Mouse (Mus musculus): ENCODE results near the gene Rell1. TPM values are rescaled to one million over a fixed set of nuclear protein-coding genes. Genes with fewer than 3 reads are reported as not detected.

Rell1 gene
- polyA plus RNA-seq, 1 experiment from 2014 or later: 9.1 TPM

DNA sequence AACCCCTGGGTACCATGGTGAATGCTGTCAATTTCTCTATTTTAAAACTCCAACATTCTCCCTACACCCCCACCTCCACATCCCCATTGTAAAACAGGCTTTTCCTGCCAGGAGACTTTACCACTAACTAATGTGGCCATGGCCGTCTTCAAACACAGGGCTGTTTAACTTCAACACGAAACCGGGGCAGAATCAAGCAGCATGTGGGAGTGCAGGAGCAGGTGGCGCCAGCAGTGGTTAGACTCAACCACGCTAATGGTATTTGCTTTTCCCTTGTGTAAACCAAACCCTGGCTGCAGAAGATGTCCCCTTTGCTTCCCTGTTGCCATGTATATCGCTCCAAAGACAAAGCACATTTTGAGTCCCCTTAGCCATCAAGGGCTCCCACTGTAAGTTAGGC lies 76.8 kb downstream of the Rell1 start:
- H3K9me3 ChIP-seq (replicated peaks; ENCODE audit: control insufficient read depth, low read length): no peaks in the 10 kb centered on the region
- ATAC-seq (ENCODE audit: low read depth): peak; percentile 74

GRCm38 (mm10) chr5:63891241-63891640 lies 77.5 kb downstream of the Rell1 start:
- peak overlapping the region; percentile 28 for H3K27ac ChIP-seq (ENCODE audit: low read length)
- WGBS (ENCODE audit: insufficient replicate concordance): 77% methylated on average over 4 of the region's 4 CpGs

More for the DNA sequence above, 76.8 kb downstream of the Rell1 start:
- no peak overlapping the region for H3K4me3 ChIP-seq (ENCODE audit: low read depth, low read length)
- WGBS (ENCODE audit: insufficient replicate concordance): 64% methylated on average over 6 of the region's 6 CpGs
- no peaks in the 10 kb centered on the region for H3K36me3 ChIP-seq (ENCODE audit: control insufficient read depth, insufficient read depth)
- H3K27ac ChIP-seq (ENCODE audit: low read length): peak overlapping the region; percentile 28
- H3K4me1 ChIP-seq (ENCODE audit: control insufficient read depth, low read depth, low read length): peaks cover 3% of the 10 kb centered on the region
- no peaks in the 10 kb centered on the region for H3K27me3 ChIP-seq (ENCODE audit: control insufficient read depth, insufficient read depth, low read depth, low read length)
- H3K9ac ChIP-seq (ENCODE audit: low read depth, low read length): no peak overlapping the region
- H3K4me2 ChIP-seq (ENCODE audit: low read depth, low read length): no peak overlapping the region

DNA sequence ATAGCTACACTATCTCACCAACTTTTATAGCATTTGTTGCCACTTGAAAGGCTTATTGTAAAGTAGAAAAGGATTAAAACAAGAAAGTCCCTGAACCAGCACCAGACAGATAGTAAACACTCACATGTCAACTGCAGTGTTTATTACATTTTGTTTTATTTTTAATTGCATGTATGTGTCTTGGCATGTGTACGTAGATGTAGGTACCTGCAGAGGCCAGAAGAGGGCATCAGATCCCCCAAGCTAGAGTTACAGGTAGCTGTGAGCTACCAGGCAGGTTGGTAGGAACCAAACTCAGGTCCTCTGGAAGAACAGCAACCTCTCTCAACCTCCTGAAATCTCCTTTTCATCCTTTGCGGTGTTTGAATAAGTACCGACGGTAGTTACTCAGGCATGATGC lies 81.6 kb downstream of the Rell1 start:
- 90% methylated on average over 4 of the region's 4 CpGs for whole genome bisulfite sequencing (ENCODE audit: insufficient replicate concordance)
- Histone ChIP-seq H3K9ac (ENCODE audit: low read depth, low read length) (no peak overlapping the region), H3K4me2 (ENCODE audit: low read depth, low read length) (no peak overlapping the region), H3K4me3 (ENCODE audit: low read depth, low read length) (no peak overlapping the region), H3K36me3 (ENCODE audit: control insufficient read depth, insufficient read depth) (no peaks in the 10 kb centered on the region), H3K27me3 (ENCODE audit: control insufficient read depth, insufficient read depth, low read depth, low read length) (no peaks in the 10 kb centered on the region), H3K4me1 (ENCODE audit: control insufficient read depth, low read depth, low read length) (peaks cover under 1% of the 10 kb centered on the region), H3K9me3 (replicated peaks; ENCODE audit: control insufficient read depth, low read length) (no peaks in the 10 kb centered on the region), H3K27ac (ENCODE audit: low read length) (no peak overlapping the region)
- no peak for ATAC-seq (ENCODE audit: low read depth)

More at GRCm38 (mm10) chr5:63891241-63891640, 77.5 kb downstream of the Rell1 start:
- Histone ChIP-seq H3K36me3 (ENCODE audit: control insufficient read depth, insufficient read depth) (no peaks in the 10 kb centered on the region), H3K4me3 (ENCODE audit: low read depth, low read length) (no peak overlapping the region), H3K9ac (ENCODE audit: low read depth, low read length) (no peak overlapping the region), H3K4me1 (ENCODE audit: control insufficient read depth, low read depth, low read length) (peaks cover 3% of the 10 kb centered on the region), H3K27me3 (ENCODE audit: control insufficient read depth, insufficient read depth, low read depth, low read length) (no peaks in the 10 kb centered on the region), H3K9me3 (replicated peaks; ENCODE audit: control insufficient read depth, low read length) (no peaks in the 10 kb centered on the region), H3K4me2 (ENCODE audit: low read depth, low read length) (no peak overlapping the region)
- no peak for ATAC-seq (ENCODE audit: low read depth)

DNA sequence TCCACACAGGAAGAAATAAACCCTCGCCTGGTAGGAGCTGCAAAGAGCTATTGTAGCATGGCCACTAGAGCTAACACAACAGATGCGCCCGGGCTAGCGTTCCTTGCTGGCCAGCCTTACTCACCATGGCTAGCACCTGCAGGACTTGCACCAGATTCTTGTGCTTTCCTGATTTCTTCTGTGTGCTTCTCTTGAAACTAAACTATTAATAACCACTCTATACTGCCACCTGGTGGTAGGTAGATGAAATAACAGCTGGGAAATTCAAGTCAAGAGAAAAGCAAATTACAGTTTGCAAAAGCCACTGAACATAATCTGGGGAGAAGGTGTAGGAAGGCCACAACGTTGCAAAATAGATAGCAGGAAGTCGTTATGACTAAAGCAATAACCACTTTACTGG lies 82.0 kb downstream of the Rell1 start:
- Histone ChIP-seq H3K4me1 (ENCODE audit: control insufficient read depth, low read depth, low read length) (no peaks in the 10 kb centered on the region; the same call in 1 of the 2 replicates), H3K4me3 (ENCODE audit: low read depth, low read length) (no peak overlapping the region), H3K36me3 (ENCODE audit: control insufficient read depth, insufficient read depth) (no peaks in the 10 kb centered on the region), H3K9me3 (replicated peaks; ENCODE audit: control insufficient read depth, low read length) (no peaks in the 10 kb centered on the region), H3K27ac (ENCODE audit: low read length) (no peak overlapping the region), H3K9ac (ENCODE audit: low read depth, low read length) (no peak overlapping the region), H3K4me2 (ENCODE audit: low read depth, low read length) (no peak overlapping the region), H3K27me3 (ENCODE audit: control insufficient read depth, insufficient read depth, low read depth, low read length) (no peaks in the 10 kb centered on the region)
- 24% methylated on average over 6 of the region's 6 CpGs for WGBS (ENCODE audit: insufficient replicate concordance)
- ATAC-seq (ENCODE audit: low read depth): no peak

GRCm38 (mm10) chr5:63886292-63886691 lies 82.4 kb downstream of the Rell1 start:
- no peak for ATAC-seq (ENCODE audit: low read depth)
- H3K9ac ChIP-seq (ENCODE audit: low read depth, low read length): no peak overlapping the region
- H3K36me3 ChIP-seq (ENCODE audit: control insufficient read depth, insufficient read depth): no peaks in the 10 kb centered on the region
- H3K9me3 ChIP-seq (replicated peaks; ENCODE audit: control insufficient read depth, low read length): no peaks in the 10 kb centered on the region
- 69% methylated on average over 5 of the region's 5 CpGs for WGBS (ENCODE audit: insufficient replicate concordance)
- H3K4me2 ChIP-seq (ENCODE audit: low read depth, low read length): no peak overlapping the region
- H3K4me1 ChIP-seq (ENCODE audit: control insufficient read depth, low read depth, low read length): no peaks in the 10 kb centered on the region; the same call in 1 of the 2 replicates
- no peak overlapping the region for H3K4me3 ChIP-seq (ENCODE audit: low read depth, low read length)
- H3K27ac ChIP-seq (ENCODE audit: low read length): no peak overlapping the region
- no peaks in the 10 kb centered on the region for H3K27me3 ChIP-seq (ENCODE audit: control insufficient read depth, insufficient read depth, low read depth, low read length)

DNA sequence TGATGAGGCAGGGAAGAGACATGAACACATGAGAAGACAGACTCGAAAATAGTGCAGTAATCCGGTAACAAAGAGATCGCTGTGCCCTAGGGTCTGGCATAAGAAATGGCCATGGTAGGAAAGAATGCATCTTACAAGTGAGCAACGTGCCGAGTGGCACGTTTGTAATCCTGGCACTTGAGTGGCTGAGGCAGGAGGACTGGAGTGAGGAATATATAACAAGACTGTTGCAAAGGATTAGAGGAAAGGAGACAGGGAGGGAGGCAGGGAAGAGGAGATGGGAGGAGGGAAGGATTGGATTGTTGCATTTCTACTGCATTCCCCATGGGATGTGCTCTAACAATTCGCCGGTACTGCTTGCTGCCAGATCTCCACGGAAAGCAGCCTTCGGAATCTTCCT lies 89.7 kb downstream of the Rell1 start:
- Histone ChIP-seq H3K4me1 (ENCODE audit: control insufficient read depth, low read depth, low read length) (no peaks in the 10 kb centered on the region; the same call in 1 of the 2 replicates), H3K4me2 (ENCODE audit: low read depth, low read length) (no peak overlapping the region), H3K9ac (ENCODE audit: low read depth, low read length) (no peak overlapping the region), H3K4me3 (ENCODE audit: low read depth, low read length) (no peak overlapping the region), H3K36me3 (ENCODE audit: control insufficient read depth, insufficient read depth) (no peaks in the 10 kb centered on the region), H3K27me3 (ENCODE audit: control insufficient read depth, insufficient read depth, low read depth, low read length) (no peaks in the 10 kb centered on the region), H3K27ac (ENCODE audit: low read length) (no peak overlapping the region), H3K9me3 (replicated peaks; ENCODE audit: control insufficient read depth, low read length) (no peaks in the 10 kb centered on the region)
- WGBS (ENCODE audit: insufficient replicate concordance): 78% methylated on average over 10 of the region's 10 CpGs
- ATAC-seq (ENCODE audit: low read depth): no peak

DNA sequence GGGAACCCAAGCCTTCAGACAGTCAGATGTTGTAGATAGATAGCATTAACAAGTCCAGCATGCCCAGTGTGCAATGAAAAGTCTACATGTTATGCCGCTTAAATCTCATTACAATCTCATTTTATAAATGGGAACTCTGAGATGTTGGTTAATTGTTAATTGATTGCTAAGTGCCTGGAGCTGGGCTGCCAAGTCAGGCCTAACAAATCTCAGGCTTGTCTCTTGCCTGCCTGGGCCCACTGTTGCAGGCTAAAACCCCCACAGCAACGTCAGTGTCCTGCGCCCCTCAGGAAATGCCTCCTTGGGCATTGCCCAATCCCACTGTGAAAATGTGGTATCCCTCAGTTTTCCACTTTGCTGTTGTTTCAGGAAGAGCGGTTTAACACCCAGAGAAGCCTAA lies 92.6 kb downstream of the Rell1 start:
- Histone ChIP-seq H3K4me1 (ENCODE audit: control insufficient read depth, low read depth, low read length) (no peaks in the 10 kb centered on the region; the same call in 1 of the 2 replicates), H3K9ac (ENCODE audit: low read depth, low read length) (no peak overlapping the region), H3K27me3 (ENCODE audit: control insufficient read depth, insufficient read depth, low read depth, low read length) (no peaks in the 10 kb centered on the region), H3K4me3 (ENCODE audit: low read depth, low read length) (no peak overlapping the region), H3K27ac (ENCODE audit: low read length) (no peak overlapping the region), H3K9me3 (replicated peaks; ENCODE audit: control insufficient read depth, low read length) (no peaks in the 10 kb centered on the region), H3K4me2 (ENCODE audit: low read depth, low read length) (no peak overlapping the region), H3K36me3 (ENCODE audit: control insufficient read depth, insufficient read depth) (no peaks in the 10 kb centered on the region)
- 70% methylated on average over 4 of the region's 4 CpGs for WGBS (ENCODE audit: insufficient replicate concordance)
- no peak for ATAC-seq (ENCODE audit: low read depth)

GRCm38 (mm10) chr5:63874880-63875279 lies 93.8 kb downstream of the Rell1 start:
- no peaks in the 10 kb centered on the region for H3K27me3 ChIP-seq (ENCODE audit: control insufficient read depth, insufficient read depth, low read depth, low read length)

GRCm38 (mm10) chr5:63872176-63872932 lies 96.3 kb downstream of the Rell1 start:
- Histone ChIP-seq H3K36me3 (ENCODE audit: control insufficient read depth, insufficient read depth) (no peaks in the 10 kb centered on the region), H3K9ac (ENCODE audit: low read depth, low read length) (no peak overlapping the region), H3K27ac (ENCODE audit: low read length) (no peak overlapping the region), H3K27me3 (ENCODE audit: control insufficient read depth, insufficient read depth, low read depth, low read length) (no peaks in the 10 kb centered on the region), H3K4me2 (ENCODE audit: low read depth, low read length) (no peak overlapping the region), H3K4me1 (ENCODE audit: control insufficient read depth, low read depth, low read length) (no peaks in the 10 kb centered on the region; the same call in 1 of the 2 replicates), H3K9me3 (replicated peaks; ENCODE audit: control insufficient read depth, low read length) (no peaks in the 10 kb centered on the region), H3K4me3 (ENCODE audit: low read depth, low read length) (no peak overlapping the region)
- ATAC-seq (ENCODE audit: low read depth): no peak
- WGBS (ENCODE audit: insufficient replicate concordance): 68% methylated on average over 17 of the region's 17 CpGs

More at GRCm38 (mm10) chr5:63874880-63875279, 93.8 kb downstream of the Rell1 start:
- peak; percentile 76 for ATAC-seq (ENCODE audit: low read depth)
- H3K9ac ChIP-seq (ENCODE audit: low read depth, low read length): no peak overlapping the region
- H3K36me3 ChIP-seq (ENCODE audit: control insufficient read depth, insufficient read depth): no peaks in the 10 kb centered on the region
- no peaks in the 10 kb centered on the region for H3K9me3 ChIP-seq (replicated peaks; ENCODE audit: control insufficient read depth, low read length)
- no peaks in the 10 kb centered on the region; the same call in 1 of the 2 replicates for H3K4me1 ChIP-seq (ENCODE audit: control insufficient read depth, low read depth, low read length)
- no peak overlapping the region for H3K27ac ChIP-seq (ENCODE audit: low read length)
- no peak overlapping the region for H3K4me3 ChIP-seq (ENCODE audit: low read depth, low read length)
- 58% methylated on average over 16 of the region's 16 CpGs for whole genome bisulfite sequencing (ENCODE audit: insufficient replicate concordance)
- H3K4me2 ChIP-seq (ENCODE audit: low read depth, low read length): no peak overlapping the region

Data from liver, embryonic 16.5 days (tissue).